Mouse (Mus musculus) hindbrain, embryonic 14.5 days (tissue): Measurements from ENCODE around the gene Nxph1. TPM values are rescaled to one million over a fixed set of nuclear protein-coding genes. Genes with fewer than 3 reads are reported as not detected.

Source experiments
- ATAC-seq: fragments of 200-750 bp; cut with Nextera tagmentation; 2 replicates; pipeline ENCODE4 v1.8.0; 2017; ENCODE audit warnings: moderate number of reproducible peaks, mild to moderate bottlenecking, moderate TSS enrichment, moderate library complexity; ENCODE audit not compliant: low FRiP score
- DNase-seq: peaks from one replicate; pipeline ENCODE4 v3.0.0-alpha.2; 2015; ENCODE audit warnings: low spot score
- H3K27ac ChIP-seq: fragments of 300-500 bp; sonication (generic); 2 replicates; pipeline ENCODE4 v1.5.1; 2014; ENCODE audit warnings: mild to moderate bottlenecking, moderate library complexity
- H3K27me3 ChIP-seq: fragments of 300-500 bp; sonication (generic); 2 replicates; pipeline ENCODE4 v1.6.1; 2014; ENCODE audit warnings: mild to moderate bottlenecking, low read length, mixed read lengths; ENCODE audit not compliant: control insufficient read depth, insufficient read depth
- H3K36me3 ChIP-seq: fragments of 300-500 bp; sonication (generic); replicated peaks from 2 replicates; pipeline ENCODE4 v1.6.1; 2014; ENCODE audit not compliant: control insufficient read depth, insufficient read depth
- H3K4me1 ChIP-seq: fragments of 300-500 bp; sonication (generic); replicated peaks from 2 replicates; pipeline ENCODE4 v1.6.1; 2014; ENCODE audit warnings: antibody characterized with exemption, low read length, mixed read lengths; ENCODE audit not compliant: control insufficient read depth, insufficient read depth
- H3K4me2 ChIP-seq: fragments of 300-500 bp; sonication (generic); replicated peaks from 2 replicates; pipeline ENCODE4 v1.6.1; 2014; ENCODE audit warnings: mild to moderate bottlenecking, moderate library complexity
- H3K4me3 ChIP-seq: fragments of 300-500 bp; sonication (generic); replicated peaks from 2 replicates; pipeline ENCODE4 v1.5.1; 2014; ENCODE audit warnings: mild to moderate bottlenecking, low read length
- H3K9ac ChIP-seq: fragments of 300-500 bp; sonication (generic); 2 replicates; pipeline ENCODE4 v1.6.1; 2014
- H3K9me3 ChIP-seq: fragments of 300-500 bp; sonication (generic); 2 replicates; pipeline ENCODE4 v1.6.1; 2016; ENCODE audit warnings: low read length; ENCODE audit not compliant: control insufficient read depth
- WGBS: fragments of 180-500 bp; shearing (Covaris S2); extraction: QIAGEN DNeasy Blood & Tissue Kit; methylation state at CpG from one replicate; pipeline ENCODE4 v1.1.7; 2014; 5-methylcytosine and 5-hydroxymethylcytosine counted together
- polyA plus RNA-seq: library from polyadenylated mRNA; unstranded; fragments of >200 nt; fragmentation: Nextera tagmentation; extraction: Ambion mirVana; gene quantifications from 2 replicates; pipeline ENCODE4 v1.2.1, GENCODE M21; 2014

Nxph1 gene
- polyA plus RNA-seq, 1 experiment from 2014 or later: 105 TPM

GRCm38 (mm10) chr6:9027146-9027545 is 78.9 kb downstream of the Nxph1 start:
- Histone ChIP-seq H3K9me3 (no peaks in the 10 kb centered on the region), H3K4me3 (no peak overlapping the region), H3K4me2 (no peak overlapping the region), H3K9ac (no peak overlapping the region), H3K27me3 (no peaks in the 10 kb centered on the region), H3K36me3 (no peaks in the 10 kb centered on the region), H3K4me1 (peaks cover 4% of the 10 kb centered on the region; the same call in 1 of the 2 replicates), H3K27ac (0 out of 2 replicates have a peak overlapping the region, but pooled peaks have one; percentile 43)
- WGBS: 50% methylated on average over 4 of the region's 4 CpGs
- peak; percentile 80 for ATAC-seq
- peak; percentile 57 for DNase-seq

- Histone ChIP-seq H3K4me2 (no peak overlapping the region), H3K4me3 (no peak overlapping the region), H3K9me3 (no peaks in the 10 kb centered on the region), H3K4me1 (peaks cover 4% of the 10 kb centered on the region; the same call in 1 of the 2 replicates), H3K36me3 (no peaks in the 10 kb centered on the region), H3K9ac (no peak overlapping the region), H3K27ac (no peak overlapping the region), H3K27me3 (no peaks in the 10 kb centered on the region)
- WGBS: 65% methylated on average over 1 of the region's 1 CpGs
- DNase-seq (no peak), ATAC-seq (no peak)
These were observed 80.3 kb downstream of the Nxph1 start for GRCm38 (mm10) chr6:9028501-9028900.

- Histone ChIP-seq H3K4me2 (no peak overlapping the region), H3K9ac (no peak overlapping the region), H3K36me3 (no peaks in the 10 kb centered on the region), H3K4me1 (no peaks in the 10 kb centered on the region), H3K27me3 (no peaks in the 10 kb centered on the region), H3K4me3 (no peak overlapping the region), H3K9me3 (no peaks in the 10 kb centered on the region), H3K27ac (no peak overlapping the region)
- ATAC-seq (no peak), DNase-seq (no peak)
- WGBS: 92% methylated on average over 1 of the region's 1 CpGs
These were observed 91.1 kb downstream of the Nxph1 start for GRCm38 (mm10) chr6:9039286-9039685.

DNA sequence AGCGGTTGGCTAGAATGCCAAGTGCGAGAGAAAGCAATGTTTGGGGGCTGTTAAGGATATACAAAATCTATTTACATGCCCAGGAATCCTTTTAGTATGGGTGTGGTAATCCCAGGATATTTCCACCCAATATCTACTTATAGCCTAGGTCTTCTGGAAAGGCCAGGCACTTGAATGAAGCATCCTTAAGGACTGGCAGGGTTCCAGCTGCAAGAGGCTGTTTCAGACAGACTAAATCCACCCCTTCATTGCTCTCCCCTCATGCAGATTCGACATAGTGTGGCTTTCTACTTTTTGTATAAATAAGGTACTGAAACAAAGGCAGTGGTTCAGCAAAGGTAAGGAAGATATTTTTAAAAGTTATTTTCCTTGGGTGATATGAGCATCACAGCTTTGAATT is 92.8 kb downstream of the Nxph1 start:
- Histone ChIP-seq H3K9me3 (no peaks in the 10 kb centered on the region), H3K4me1 (no peaks in the 10 kb centered on the region), H3K9ac (no peak overlapping the region), H3K4me2 (no peak overlapping the region), H3K27ac (no peak overlapping the region), H3K36me3 (no peaks in the 10 kb centered on the region), H3K27me3 (no peaks in the 10 kb centered on the region), H3K4me3 (no peak overlapping the region)
- ATAC-seq (no peak), DNase-seq (no peak)
- WGBS: 94% methylated on average over 3 of the region's 3 CpGs

GRCm38 (mm10) chr6:9042391-9042790 is 94.2 kb downstream of the Nxph1 start:
- H3K27me3 ChIP-seq: no peaks in the 10 kb centered on the region
- DNase-seq (no peak), ATAC-seq (no peak)
- H3K27ac ChIP-seq: no peak overlapping the region
- no peaks in the 10 kb centered on the region for H3K4me1 ChIP-seq
- no peak overlapping the region for H3K9ac ChIP-seq
- H3K4me3 ChIP-seq: no peak overlapping the region
- WGBS: 18% methylated on average over 1 of the region's 1 CpGs
- H3K4me2 ChIP-seq: no peak overlapping the region
- no peaks in the 10 kb centered on the region for H3K9me3 ChIP-seq
- H3K36me3 ChIP-seq: no peaks in the 10 kb centered on the region

DNA sequence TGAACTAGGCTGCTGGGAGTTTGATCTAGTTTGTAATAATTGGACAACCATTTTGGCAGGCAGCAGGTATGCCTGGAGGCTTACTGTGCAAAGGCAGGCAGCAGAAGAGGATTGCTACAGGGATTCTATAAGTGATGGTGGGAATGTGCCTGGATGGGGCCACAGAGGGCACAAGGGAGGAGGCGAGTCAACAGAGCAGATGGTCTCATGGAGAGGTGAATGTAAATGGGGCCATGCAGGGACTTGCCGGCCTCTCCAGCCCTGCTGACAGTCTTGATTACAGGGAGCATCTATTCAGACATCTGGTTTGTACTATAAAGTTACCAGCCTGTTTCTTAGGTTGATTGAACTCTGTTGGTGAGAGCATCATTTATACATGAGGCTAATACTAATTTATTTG is 98.6 kb downstream of the Nxph1 start:
- ATAC-seq: no peak
- Histone ChIP-seq H3K9ac (no peak overlapping the region), H3K4me2 (no peak overlapping the region), H3K27me3 (no peaks in the 10 kb centered on the region), H3K36me3 (no peaks in the 10 kb centered on the region), H3K4me3 (no peak overlapping the region), H3K27ac (no peak overlapping the region), H3K9me3 (no peaks in the 10 kb centered on the region), H3K4me1 (no peaks in the 10 kb centered on the region)
- DNase-seq: no peak
- WGBS: 23% methylated on average over 2 of the region's 2 CpGs

GRCm38 (mm10) chr6:9061261-9062105 is 113.3 kb downstream of the Nxph1 start:
- Histone ChIP-seq H3K27ac (no peak overlapping the region), H3K36me3 (no peaks in the 10 kb centered on the region), H3K4me1 (no peaks in the 10 kb centered on the region), H3K9ac (no peak overlapping the region), H3K4me3 (no peak overlapping the region), H3K4me2 (no peak overlapping the region), H3K9me3 (no peaks in the 10 kb centered on the region), H3K27me3 (no peaks in the 10 kb centered on the region)
- WGBS: 96% methylated on average over 4 of the region's 4 CpGs
- ATAC-seq: no peak
- no peak for DNase-seq

DNA sequence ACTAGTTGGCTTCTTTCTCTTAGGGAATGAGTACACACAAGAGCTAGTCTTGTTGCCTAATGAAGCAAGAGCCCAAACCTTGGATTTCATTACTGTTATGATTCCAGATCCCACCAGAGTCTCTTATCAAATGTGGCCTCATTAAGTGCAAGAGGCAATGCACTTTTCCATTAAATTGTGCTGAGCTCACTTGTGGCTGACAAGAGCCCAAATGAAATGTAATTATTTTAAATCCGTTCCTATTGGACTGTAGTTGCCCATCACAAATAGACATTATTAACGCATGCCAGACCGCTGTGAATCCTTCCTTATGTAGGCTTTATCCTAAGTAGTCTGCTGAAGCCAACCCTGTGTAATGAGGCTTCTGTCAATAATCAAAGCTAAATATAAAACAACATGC is 118.2 kb downstream of the Nxph1 start:
- Histone ChIP-seq H3K9ac (no peak overlapping the region), H3K9me3 (no peaks in the 10 kb centered on the region), H3K27me3 (no peaks in the 10 kb centered on the region), H3K4me3 (no peak overlapping the region), H3K27ac (no peak overlapping the region), H3K4me1 (no peaks in the 10 kb centered on the region), H3K4me2 (no peak overlapping the region), H3K36me3 (no peaks in the 10 kb centered on the region)
- DNase-seq (no peak), ATAC-seq (no peak)
- WGBS: 62% methylated on average over 3 of the region's 3 CpGs

- H3K4me3 ChIP-seq: no peak overlapping the region
- DNase-seq (no peak), ATAC-seq (no peak)
- WGBS: 61% methylated on average over 7 of the region's 7 CpGs
- no peaks in the 10 kb centered on the region for H3K9me3 ChIP-seq
- no peak overlapping the region for H3K9ac ChIP-seq
- no peaks in the 10 kb centered on the region for H3K4me1 ChIP-seq
- H3K27me3 ChIP-seq: no peaks in the 10 kb centered on the region
- no peak overlapping the region for H3K4me2 ChIP-seq
- no peaks in the 10 kb centered on the region for H3K36me3 ChIP-seq
- no peak overlapping the region for H3K27ac ChIP-seq
These were observed 121.7 kb downstream of the Nxph1 start for GRCm38 (mm10) chr6:9069913-9070312.
